Mouse (Mus musculus) kidney, postnatal 0 days (tissue): ENCODE data around the gene Card10. TPM values are rescaled to one million over a fixed set of nuclear protein-coding genes. Genes with fewer than 3 reads are reported as not detected.

Experiments used
- ATAC-seq: fragments of 200-750 bp; cut with Nextera tagmentation; replicated peaks from 2 replicates; pipeline ENCODE4 v1.8.0; 2017; ENCODE audit warnings: low read depth, moderate number of reproducible peaks, moderate TSS enrichment, moderate library complexity; ENCODE audit not compliant: low FRiP score
- DNase-seq: peaks from one replicate; pipeline ENCODE4 v3.0.0-alpha.2; 2016; ENCODE audit warnings: low spot score
- H3K27ac ChIP-seq: fragments of 300-500 bp; sonication (generic); 2 replicates; pipeline ENCODE4 v1.5.1; 2014; ENCODE audit warnings: mild to moderate bottlenecking
- H3K27me3 ChIP-seq: fragments of 300-500 bp; sonication (generic); 2 replicates; pipeline ENCODE4 v1.6.1; 2014; ENCODE audit warnings: low read length, mixed read lengths; ENCODE audit not compliant: insufficient read depth
- H3K36me3 ChIP-seq: fragments of 300-500 bp; sonication (generic); 2 replicates; pipeline ENCODE4 v1.6.1; 2014; ENCODE audit warnings: low read length, mixed read lengths; ENCODE audit not compliant: insufficient read depth
- H3K4me1 ChIP-seq: fragments of 300-500 bp; sonication (generic); replicated peaks from 2 replicates; pipeline ENCODE4 v1.6.1; 2014; ENCODE audit warnings: antibody characterized with exemption, low read length, mixed read lengths; ENCODE audit not compliant: insufficient read depth
- H3K4me2 ChIP-seq: fragments of 300-500 bp; sonication (generic); 2 replicates; pipeline ENCODE4 v1.6.1; 2014; ENCODE audit warnings: mild to moderate bottlenecking, low read length, moderate library complexity, mixed read lengths
- H3K4me3 ChIP-seq: fragments of 300-500 bp; sonication (generic); replicated peaks from 2 replicates; pipeline ENCODE4 v1.5.1; 2014; ENCODE audit warnings: low read depth, low read length
- H3K9ac ChIP-seq: fragments of 300-500 bp; sonication (generic); 2 replicates; pipeline ENCODE4 v1.6.1; 2014; ENCODE audit warnings: low read depth, low read length
- H3K9me3 ChIP-seq: fragments of 300-500 bp; sonication (generic); replicated peaks from 2 replicates; pipeline ENCODE4 v1.6.1; 2016; ENCODE audit warnings: low read length, inconsistent platforms, mixed read lengths
- CTCF ChIP-seq: IDR thresholded peaks from 2 replicates; pipeline ENCODE4 v1.5.1; 2016; ENCODE audit warnings: antibody characterized with exemption, low read depth, mild to moderate bottlenecking, moderate library complexity
- WGBS: fragments of 180-500 bp; shearing (Covaris S2); extraction: QIAGEN DNeasy Blood & Tissue Kit; methylation state at CpG from one replicate; pipeline ENCODE4 v1.1.7; 2014; 5-methylcytosine and 5-hydroxymethylcytosine counted together
- polyA plus RNA-seq: library from polyadenylated mRNA; unstranded; fragments of >200 nt; fragmentation: Nextera tagmentation; extraction: Ambion mirVana; gene quantifications from 2 replicates; pipeline ENCODE4 v1.2.1, GENCODE M21; 2015

The Card10 gene
- polyA plus RNA-seq, 1 experiment from 2014 or later = 9.2 TPM

GRCm38 (mm10) chr15:78834233-78835005 lies 31.6 kb upstream of the Card10 start:
- H3K27me3 ChIP-seq = no peaks in the 10 kb centered on the region

GRCm38 (mm10) chr15:78833582-78833981 lies 30.7 kb upstream of the Card10 start:
- Histone ChIP-seq H3K9ac (no peak overlapping the region), H3K4me3 (no peak overlapping the region), H3K27ac (peak overlapping the region; percentile 90), H3K4me1 (peaks cover 50% of the 10 kb centered on the region), H3K27me3 (no peaks in the 10 kb centered on the region), H3K4me2 (no peak overlapping the region), H3K36me3 (no peaks in the 10 kb centered on the region), H3K9me3 (no peaks in the 10 kb centered on the region)
- DNase-seq = no peak
- WGBS = 93% methylated on average over 3 of the region's 3 CpGs
- ATAC-seq = no peak
- no peak for TF ChIP-seq CTCF

More at GRCm38 (mm10) chr15:78834233-78835005, 31.6 kb upstream of the Card10 start:
- peak overlapping the region; percentile 90 for H3K27ac ChIP-seq
- ATAC-seq (peak; percentile 10; the same call in 1 of the 2 replicates), DNase-seq (peak; percentile 75)
- 15% methylated on average over 10 of the region's 10 CpGs for WGBS
- peaks cover 52% of the 10 kb centered on the region for H3K4me1 ChIP-seq
- H3K9me3 ChIP-seq = no peaks in the 10 kb centered on the region
- no peak overlapping the region for H3K9ac ChIP-seq
- H3K4me2 ChIP-seq = no peak overlapping the region
- peak; percentile 16; the same call in 1 of the 2 replicates for TF ChIP-seq CTCF
- no peak overlapping the region for H3K4me3 ChIP-seq
- H3K36me3 ChIP-seq = no peaks in the 10 kb centered on the region

DNA sequence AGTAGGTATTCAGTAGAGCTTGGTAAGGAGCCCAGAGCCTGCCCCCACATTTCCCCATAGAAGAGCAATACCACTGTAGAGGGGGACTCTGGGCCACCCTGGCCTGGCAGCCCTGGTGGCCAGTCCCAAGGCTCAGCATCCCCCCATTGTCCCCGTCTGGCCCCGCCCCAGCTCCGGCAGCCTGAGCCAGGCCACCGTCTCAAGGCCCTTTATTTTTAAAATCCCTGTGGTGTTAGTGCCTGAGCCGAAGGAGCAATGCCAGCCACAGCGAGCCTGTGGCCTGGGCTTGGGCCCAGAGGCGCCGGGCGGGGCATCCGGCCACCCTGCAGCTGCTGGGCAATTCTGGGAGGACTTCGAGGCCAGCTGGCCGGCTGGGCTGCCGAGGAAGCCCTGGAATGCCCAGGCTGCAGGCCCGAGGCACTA lies 29.9 kb upstream of the Card10 start:
- Histone ChIP-seq H3K27me3 (no peaks in the 10 kb centered on the region), H3K4me2 (peak overlapping the region; percentile 37), H3K9ac (peak overlapping the region; percentile 33; the same call in 1 of the 2 replicates), H3K9me3 (no peaks in the 10 kb centered on the region), H3K4me1 (peaks cover 50% of the 10 kb centered on the region), H3K4me3 (no peak overlapping the region), H3K36me3 (no peaks in the 10 kb centered on the region), H3K27ac (peak overlapping the region; percentile 90)
- TF ChIP-seq CTCF = no peak
- 16% methylated on average over 14 of the region's 14 CpGs for WGBS
- ATAC-seq (peak; percentile 58; the same call in 1 of the 2 replicates), DNase-seq (peak; percentile 80)

DNA sequence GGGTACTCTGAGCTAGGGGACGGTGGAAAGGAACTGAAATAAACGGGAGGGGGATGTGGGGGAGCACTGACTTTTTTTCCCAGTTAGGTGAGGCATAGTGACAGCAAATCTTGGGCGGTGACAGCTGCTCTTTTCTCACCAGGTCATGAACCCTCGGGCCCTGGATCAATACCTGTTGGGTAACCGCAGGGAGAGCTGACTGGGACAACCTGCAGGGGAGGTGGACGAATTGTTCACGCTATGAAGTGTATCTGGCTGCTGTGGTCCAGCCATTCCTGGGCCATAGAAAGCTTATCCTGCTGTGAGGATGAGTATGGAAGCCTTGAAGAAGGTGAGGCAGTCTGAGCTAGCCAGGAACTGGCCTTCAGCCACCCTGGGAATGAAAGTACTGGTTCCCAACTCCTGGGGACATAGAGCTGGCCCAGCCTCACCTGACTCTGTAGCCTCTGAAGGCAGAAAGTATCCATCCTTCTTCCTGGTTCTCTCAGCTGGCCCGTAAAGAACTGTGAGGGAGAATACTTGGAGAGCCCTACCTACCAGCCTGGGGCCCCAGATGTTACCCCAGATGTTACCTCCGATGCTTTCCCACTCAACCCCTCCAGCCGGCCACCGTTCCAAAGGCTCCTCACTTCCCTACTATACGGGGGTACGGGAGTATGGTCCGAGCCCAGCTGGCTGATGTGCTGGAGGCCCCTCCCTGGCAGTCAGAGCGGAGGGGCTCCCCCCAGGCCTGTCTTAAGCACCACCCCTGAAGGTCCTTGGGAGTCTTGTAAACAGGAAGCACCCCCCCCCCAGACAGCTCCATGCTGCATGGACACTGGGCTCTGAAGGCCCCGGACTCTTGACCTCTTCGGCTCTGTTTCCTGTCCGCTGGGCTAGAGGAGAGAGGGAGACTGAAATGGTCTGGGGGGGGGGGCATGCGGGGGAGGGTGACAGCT lies 29.1 kb upstream of the Card10 start:
- TF ChIP-seq CTCF = no peak
- DNase-seq = peak; percentile 91

DNA sequence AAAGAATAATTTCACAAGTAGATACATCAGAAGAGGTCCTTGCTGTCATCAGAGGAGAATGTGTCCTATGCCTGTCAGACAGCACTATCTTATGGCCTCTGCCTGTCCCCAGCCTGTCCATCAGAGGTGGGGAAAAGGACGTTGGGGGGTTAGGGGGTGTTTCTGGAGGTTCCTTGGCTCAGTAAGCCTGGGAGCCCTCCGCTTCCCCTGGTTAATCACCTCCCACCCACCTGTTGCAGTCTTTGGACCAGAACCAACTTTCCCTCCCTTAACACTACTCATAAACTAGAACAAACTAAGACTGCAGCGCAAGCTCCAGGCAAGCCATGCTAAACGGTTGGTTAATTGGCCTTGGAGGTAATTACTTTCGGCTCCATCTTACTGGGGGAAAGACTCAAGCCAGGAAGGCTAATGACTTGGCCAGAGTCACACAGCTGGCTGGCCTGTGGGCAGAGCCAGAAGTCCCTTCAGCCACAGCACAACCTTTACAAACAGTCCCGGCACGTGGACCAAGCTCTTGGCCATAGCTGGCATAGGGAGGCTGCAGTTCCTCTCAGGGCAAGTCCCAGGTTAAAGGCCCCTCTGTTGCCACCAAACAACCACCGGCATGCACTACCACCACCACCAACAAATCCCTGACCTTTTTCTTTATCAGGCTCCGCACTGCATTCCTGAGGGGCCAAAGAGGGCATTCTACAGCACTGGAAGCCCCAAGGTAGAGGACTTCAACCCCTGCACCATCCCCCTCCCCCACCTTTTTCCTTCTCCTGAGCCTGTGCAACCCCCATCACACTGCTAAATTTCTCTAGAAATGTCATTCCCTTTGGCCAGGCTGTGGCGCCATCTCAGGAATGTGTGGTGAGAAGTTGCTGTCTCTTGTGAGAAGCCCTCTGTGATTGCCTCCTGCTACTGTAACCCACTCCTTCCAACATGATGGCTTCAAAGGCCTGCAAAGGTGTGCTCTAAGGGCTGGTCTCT lies 28.2 kb upstream of the Card10 start:
- no peak for ATAC-seq
- Histone ChIP-seq H3K36me3 (no peaks in the 10 kb centered on the region), H3K4me3 (no peak overlapping the region), H3K9me3 (no peaks in the 10 kb centered on the region), H3K4me1 (peaks cover 53% of the 10 kb centered on the region), H3K4me2 (peak overlapping the region; percentile 37), H3K27me3 (no peaks in the 10 kb centered on the region), H3K27ac (peak overlapping the region; percentile 90), H3K9ac (no peak overlapping the region)
- no peak for DNase-seq
- WGBS = 42% methylated on average over 10 of the region's 10 CpGs
- peak; percentile 37; the same call in 1 of the 2 replicates for TF ChIP-seq CTCF

More for the DNA sequence above, 29.1 kb upstream of the Card10 start:
- peak overlapping the region; percentile 37 for H3K4me2 ChIP-seq
- H3K9me3 ChIP-seq = no peaks in the 10 kb centered on the region
- peak overlapping the region; percentile 33; the same call in 1 of the 2 replicates for H3K9ac ChIP-seq
- H3K4me1 ChIP-seq = peaks cover 50% of the 10 kb centered on the region
- no peaks in the 10 kb centered on the region for H3K36me3 ChIP-seq
- ATAC-seq = peak; percentile 75
- WGBS = 40% methylated on average over 18 of the region's 19 CpGs
- H3K4me3 ChIP-seq = no peak overlapping the region
- H3K27ac ChIP-seq = peak overlapping the region; percentile 90
- H3K27me3 ChIP-seq = no peaks in the 10 kb centered on the region
